Mouse (Mus musculus) CH12.LX (cell line): ENCODE data around the gene Ifi27.

Experiments used
- CTCF ChIP-seq, 2 experiments: IDR thresholded peaks in 1 of 2; conservative IDR thresholded peaks in 1 of 2; 2 replicates each; pipeline ENCODE4 v1.5.1; 2011 to 2012; ENCODE audit warnings: low read depth in 2 of 2, low read length in 2 of 2, improper control_type of control experiment in 1 of 2, inconsistent platforms in 1 of 2, mild to moderate bottlenecking in 1 of 2, moderate library complexity in 1 of 2
- EP300 ChIP-seq: IDR thresholded peaks from 2 replicates; pipeline ENCODE4 v1.6.1; 2011; ENCODE audit warnings: low read length, improper control_type of control experiment
- ETS1 ChIP-seq: conservative IDR thresholded peaks from 2 replicates; pipeline ENCODE4 v1.6.1; 2012; ENCODE audit warnings: low read depth, mild to moderate bottlenecking, inconsistent platforms, low read length, improper control_type of control experiment, moderate library complexity
- MEF2A ChIP-seq: IDR thresholded peaks from 2 replicates; pipeline ENCODE4 v1.6.1; 2014; ENCODE audit warnings: low read depth, mild to moderate bottlenecking, inconsistent platforms, low read length, improper control_type of control experiment, borderline replicate concordance
- POLR2A ChIP-seq: IDR thresholded peaks from 2 replicates; pipeline ENCODE4 v1.6.1; 2011; ENCODE audit warnings: low read depth, mild to moderate bottlenecking, improper control_type of control experiment, low read length
- RAD21 ChIP-seq: IDR thresholded peaks from 2 replicates; pipeline ENCODE4 v1.6.1; 2011; ENCODE audit warnings: low read depth, mild to moderate bottlenecking, low read length, improper control_type of control experiment, moderate library complexity
- SIN3A ChIP-seq: IDR thresholded peaks from 2 replicates; pipeline ENCODE4 v1.6.1; 2012; ENCODE audit warnings: low read length, improper control_type of control experiment, inconsistent platforms
- USF1 ChIP-seq: IDR thresholded peaks from 2 replicates; pipeline ENCODE4 v1.6.1; 2014; ENCODE audit warnings: low read depth, mild to moderate bottlenecking, inconsistent platforms, low read length, improper control_type of control experiment

GRCm38 (mm10) chr12:103425016-103425728 lies 8.8 kb upstream of the Ifi27 start:
- no peak for TF ChIP-seq CTCF (conservative IDR thresholded peaks at IDR 0.05 in 1 of 2, IDR thresholded peaks at IDR 0.05 in 1 of 2; ENCODE audit: low read depth in 2 of 2, low read length in 2 of 2)
- no peak for TF ChIP-seq EP300
- no peak for TF ChIP-seq SIN3A
- TF ChIP-seq USF1: no peak
- TF ChIP-seq POLR2A: no peak
- TF ChIP-seq ETS1: no peak
- no peak for TF ChIP-seq RAD21
- no peak for TF ChIP-seq MEF2A
